Mouse (Mus musculus): ENCODE data around the gene Irf2bp2. TPM values are rescaled to one million over a fixed set of nuclear protein-coding genes. Genes with fewer than 3 reads are reported as not detected.
A peak's percentile ranks its signal among the peaks of the same experiment; 100 is the strongest.

Gene Irf2bp2
- polyA plus RNA-seq, 1 experiment from 2014 or later: 6.5 TPM

DNA sequence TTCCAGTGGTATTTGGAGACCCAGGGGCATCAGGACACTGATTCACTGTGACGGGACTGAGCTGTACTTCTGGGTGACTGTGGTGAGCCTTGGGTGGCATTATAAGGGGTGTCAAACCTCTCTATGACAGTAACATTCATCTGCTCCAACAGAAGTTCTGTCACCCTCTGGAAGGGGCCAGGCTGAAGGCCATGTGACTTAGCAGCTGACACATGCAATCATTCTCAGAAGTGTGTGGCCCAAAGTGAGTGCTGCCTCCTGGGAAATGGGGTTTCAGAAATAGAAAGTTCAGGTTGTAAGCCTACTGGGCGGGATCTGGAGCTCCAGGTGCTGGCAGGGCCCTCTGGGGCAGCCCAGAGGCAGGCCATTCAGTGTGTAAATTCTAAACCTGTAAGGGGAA is 26.1 kb downstream of the Irf2bp2 start:
- Histone ChIP-seq H3K27ac (peak overlapping the region; percentile 91), H3K36me3 (no peaks in the 10 kb centered on the region), H3K9me3 (no peaks in the 10 kb centered on the region), H3K4me3 (no peak overlapping the region), H3K27me3 (ENCODE audit: insufficient read depth, poor library complexity, severe bottlenecking) (no peaks in the 10 kb centered on the region), H3K4me1 (peaks cover 61% of the 10 kb centered on the region)
- WGBS: 58% methylated on average over 2 of the region's 2 CpGs
- DNase-seq (ENCODE audit: low spot score): no peak

DNA sequence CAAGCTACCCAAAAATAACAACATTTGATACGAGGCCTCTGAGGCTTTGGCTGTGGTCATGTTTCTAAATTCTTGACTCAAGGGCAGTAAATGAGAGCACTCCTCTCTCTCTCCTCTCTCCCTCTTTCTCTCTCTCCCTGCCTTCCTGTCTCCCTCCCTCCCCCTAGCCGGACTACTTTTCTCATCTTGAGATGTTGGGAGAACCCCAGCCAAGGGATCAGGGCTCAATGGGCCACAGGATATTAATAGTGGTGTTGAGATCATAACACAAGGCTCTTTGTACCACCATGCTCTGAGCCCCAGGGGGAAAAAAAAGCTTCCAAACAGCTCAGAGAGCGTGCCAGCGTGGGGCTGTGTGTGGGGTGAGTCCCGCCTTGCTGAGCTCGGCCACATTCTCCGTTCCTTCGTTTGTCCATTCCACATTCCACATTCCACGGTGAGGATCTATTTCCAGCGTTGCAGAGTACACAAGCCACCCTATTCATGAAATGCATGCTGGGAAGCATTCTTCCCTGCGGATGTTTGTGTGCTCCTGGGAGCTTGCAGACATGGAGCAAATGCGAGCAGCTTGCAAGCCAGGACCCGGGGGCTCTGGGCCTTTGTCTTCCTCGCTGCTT is 27.2 kb downstream of the Irf2bp2 start:
- Histone ChIP-seq H3K27me3 (ENCODE audit: insufficient read depth, poor library complexity, severe bottlenecking) (no peaks in the 10 kb centered on the region), H3K9me3 (no peaks in the 10 kb centered on the region), H3K4me1 (peaks cover 61% of the 10 kb centered on the region), H3K27ac (peak overlapping the region; percentile 91), H3K36me3 (no peaks in the 10 kb centered on the region), H3K4me3 (peak overlapping the region; percentile 33; the same call in 1 of the 2 replicates)
- 9% methylated on average over 14 of the region's 14 CpGs for WGBS
- DNase-seq (ENCODE audit: low spot score): peak; percentile 88

DNA sequence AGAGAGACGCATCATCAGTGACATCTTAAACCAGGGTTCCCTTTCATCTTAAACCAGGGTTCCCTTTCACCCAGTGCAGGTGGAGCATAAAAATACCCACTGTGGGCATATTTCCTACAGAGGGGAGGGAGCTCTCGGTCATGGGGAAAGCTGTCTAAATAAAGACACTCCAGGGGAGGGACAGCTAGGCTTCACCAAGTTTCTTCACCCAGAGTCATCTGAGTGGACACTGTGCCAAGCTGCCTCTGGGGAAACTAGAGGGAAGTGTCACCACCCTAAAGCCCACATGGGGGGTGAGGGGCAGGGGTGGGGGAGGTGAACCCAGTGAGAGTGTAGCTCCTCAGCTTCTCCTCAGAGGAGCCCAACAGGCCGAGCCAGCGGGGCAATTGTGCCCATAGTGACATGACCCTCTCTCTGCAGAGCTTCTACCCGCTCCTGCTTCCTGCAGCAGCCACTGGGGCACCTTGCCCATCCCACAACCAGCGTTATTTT is 27.8 kb downstream of the Irf2bp2 start:
- Histone ChIP-seq H3K9me3 (peaks cover 2% of the 10 kb centered on the region; the same call in 1 of the 2 replicates), H3K36me3 (no peaks in the 10 kb centered on the region), H3K4me3 (peak overlapping the region; percentile 33; the same call in 1 of the 2 replicates), H3K27ac (peak overlapping the region; percentile 91), H3K27me3 (ENCODE audit: insufficient read depth, poor library complexity, severe bottlenecking) (no peaks in the 10 kb centered on the region), H3K4me1 (peaks cover 56% of the 10 kb centered on the region)
- DNase-seq (ENCODE audit: low spot score): no peak
- WGBS: 42% methylated on average over 6 of the region's 6 CpGs

DNA sequence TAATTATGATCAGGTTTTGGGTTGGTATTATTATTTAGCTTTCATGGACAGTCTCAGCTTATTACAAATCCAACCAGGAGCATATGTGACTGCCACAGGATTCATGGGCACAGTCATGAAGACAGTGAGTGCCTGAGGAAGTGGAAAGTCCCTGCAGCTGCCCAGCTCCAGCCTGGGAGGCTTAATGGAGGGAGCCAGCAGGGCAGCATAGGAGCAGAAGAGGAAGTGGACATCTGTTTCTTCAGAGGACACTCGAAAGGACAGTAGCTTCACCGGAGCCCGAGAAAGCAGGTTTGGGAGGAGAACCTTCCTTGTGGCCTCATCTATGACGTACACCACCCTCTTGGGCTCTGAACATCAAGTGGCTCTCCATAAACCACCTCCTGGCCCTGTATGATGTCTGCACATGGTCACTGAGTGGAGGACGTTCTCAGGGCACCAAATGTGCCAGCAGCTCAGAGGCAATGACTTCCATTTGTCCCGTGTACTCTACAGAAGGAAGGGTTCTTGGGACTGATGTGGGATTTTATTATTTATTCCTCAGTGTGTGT is 28.5 kb downstream of the Irf2bp2 start:
- Histone ChIP-seq H3K9me3 (peaks cover 2% of the 10 kb centered on the region; the same call in 1 of the 2 replicates), H3K27ac (peak overlapping the region; percentile 91), H3K36me3 (no peaks in the 10 kb centered on the region), H3K27me3 (ENCODE audit: insufficient read depth, poor library complexity, severe bottlenecking) (no peaks in the 10 kb centered on the region), H3K4me3 (no peak overlapping the region), H3K4me1 (peaks cover 49% of the 10 kb centered on the region)
- DNase-seq (ENCODE audit: low spot score): no peak
- WGBS: 81% methylated on average over 6 of the region's 6 CpGs

DNA sequence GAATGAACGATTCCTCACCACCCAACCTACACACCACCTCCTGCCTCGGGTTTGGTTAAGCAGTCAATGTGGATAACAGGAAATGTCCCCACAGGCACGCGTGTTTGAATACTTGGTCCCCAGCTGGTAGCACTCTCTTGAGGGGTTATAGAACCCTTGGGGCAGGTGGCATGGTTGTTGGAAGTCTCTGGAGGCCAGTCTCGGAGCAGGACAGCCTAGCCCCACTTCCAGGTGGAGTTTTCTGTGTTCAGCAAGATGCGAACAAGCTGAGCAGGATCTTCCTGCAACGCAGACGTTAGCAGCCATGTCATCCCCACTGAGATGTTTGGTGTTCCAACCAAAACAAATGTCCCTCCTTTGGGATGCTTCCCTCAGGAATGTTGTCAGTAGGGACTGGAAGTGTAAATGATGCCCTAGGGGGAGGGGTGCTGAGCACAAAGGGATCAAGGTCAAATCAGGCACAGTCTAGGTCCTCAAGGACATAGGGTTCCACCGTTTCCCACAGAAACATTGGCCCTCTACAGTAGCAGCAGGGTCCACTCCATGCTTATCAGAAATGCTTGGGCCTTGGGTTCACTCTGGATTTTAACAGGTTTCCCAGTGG is 29.1 kb downstream of the Irf2bp2 start:
- 66% methylated on average over 9 of the region's 9 CpGs for WGBS
- Histone ChIP-seq H3K27ac (peak overlapping the region; percentile 91), H3K4me3 (no peak overlapping the region), H3K4me1 (peaks cover 45% of the 10 kb centered on the region), H3K27me3 (ENCODE audit: insufficient read depth, poor library complexity, severe bottlenecking) (no peaks in the 10 kb centered on the region), H3K9me3 (peaks cover 2% of the 10 kb centered on the region; the same call in 1 of the 2 replicates), H3K36me3 (no peaks in the 10 kb centered on the region)
- DNase-seq (ENCODE audit: low spot score): no peak

DNA sequence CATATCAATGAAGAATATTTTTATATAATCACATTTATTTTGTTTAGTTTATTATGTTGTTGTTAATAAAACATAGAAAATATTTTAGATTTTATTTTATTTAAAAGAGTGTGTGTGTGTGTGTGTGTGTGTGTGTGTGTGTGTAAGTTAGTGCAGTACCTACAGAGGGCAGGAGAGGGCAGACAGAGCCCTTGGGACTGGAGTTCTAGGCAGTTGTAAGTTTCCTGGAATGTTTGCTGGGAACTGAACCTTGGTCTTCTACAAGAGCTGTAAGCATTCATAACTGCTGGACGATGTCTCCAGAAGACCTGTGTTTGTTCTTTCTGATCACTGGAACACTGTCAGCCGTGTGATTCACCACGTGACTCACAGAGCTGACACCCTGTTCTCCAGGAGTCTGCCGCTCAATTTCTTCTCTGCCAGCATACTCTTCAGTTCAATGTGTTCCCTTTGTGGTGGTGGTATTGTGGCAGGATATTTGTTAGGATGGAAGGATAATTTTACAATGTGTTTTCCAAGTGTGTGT is 32.4 kb downstream of the Irf2bp2 start:
- H3K4me1 ChIP-seq: peaks cover 27% of the 10 kb centered on the region
- H3K27me3 ChIP-seq (ENCODE audit: insufficient read depth, poor library complexity, severe bottlenecking): no peaks in the 10 kb centered on the region
- H3K9me3 ChIP-seq: peaks cover 2% of the 10 kb centered on the region; the same call in 1 of the 2 replicates
- H3K4me3 ChIP-seq: no peak overlapping the region
- H3K27ac ChIP-seq: no peak overlapping the region
- DNase-seq (ENCODE audit: low spot score): no peak
- 88% methylated on average over 4 of the region's 4 CpGs for WGBS
- H3K36me3 ChIP-seq: no peaks in the 10 kb centered on the region

DNA sequence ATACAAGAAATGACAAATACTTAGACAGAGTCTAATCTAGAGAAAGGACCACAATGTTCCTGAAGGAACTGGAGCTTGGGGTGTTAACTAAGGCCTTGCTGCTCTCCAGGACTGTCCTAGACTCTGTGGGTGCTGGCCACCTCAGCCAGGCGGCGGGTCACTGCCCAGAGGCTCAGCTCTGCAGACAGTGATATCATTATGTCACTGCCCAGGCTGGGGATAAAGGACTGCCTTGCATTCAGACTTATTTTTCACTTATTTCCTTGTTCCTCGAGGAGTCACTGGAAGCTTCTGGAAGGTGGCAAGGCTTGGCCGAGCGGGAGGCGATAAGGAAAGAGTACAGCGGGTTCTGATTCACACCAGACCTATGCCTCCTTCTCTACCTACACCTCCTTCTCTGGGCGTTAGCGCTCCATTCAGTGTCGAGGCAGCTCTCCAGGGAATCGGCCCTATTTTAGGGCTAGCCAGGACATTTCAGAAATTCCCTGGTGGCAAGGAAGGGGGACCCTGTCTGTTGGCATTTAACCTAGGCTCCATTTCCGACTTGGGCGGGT is 35.3 kb downstream of the Irf2bp2 start:
- Histone ChIP-seq H3K27me3 (ENCODE audit: insufficient read depth, poor library complexity, severe bottlenecking) (no peaks in the 10 kb centered on the region), H3K27ac (no peak overlapping the region), H3K4me1 (0 out of 2 replicates have a peak, but pooled peaks cover 3% of the 10 kb centered on the region), H3K4me3 (no peak overlapping the region), H3K9me3 (peaks cover 2% of the 10 kb centered on the region; the same call in 1 of the 2 replicates), H3K36me3 (no peaks in the 10 kb centered on the region)
- DNase-seq (ENCODE audit: low spot score): no peak
- WGBS: 87% methylated on average over 13 of the region's 13 CpGs

DNA sequence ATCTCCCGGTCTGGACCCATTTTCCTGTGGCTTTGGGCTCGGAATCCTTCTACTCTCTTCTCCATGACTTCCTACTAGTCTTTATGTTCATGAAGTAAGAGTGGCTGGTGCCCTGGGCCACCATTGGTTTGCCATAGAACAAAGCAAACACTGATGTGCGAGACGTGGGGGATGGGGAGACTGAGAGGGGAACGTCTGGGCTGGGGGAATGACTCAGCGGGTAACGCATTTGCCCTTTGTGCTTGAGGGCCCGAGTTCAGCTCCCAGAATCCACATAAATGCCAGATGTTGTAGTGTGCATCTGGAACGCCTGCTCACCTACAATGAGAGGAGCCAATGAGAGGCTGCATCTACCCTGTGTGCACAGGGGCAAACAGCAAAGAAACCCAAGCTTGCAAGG is 36.4 kb downstream of the Irf2bp2 start:
- no peaks in the 10 kb centered on the region for H3K36me3 ChIP-seq
- H3K27ac ChIP-seq: 0 out of 2 replicates have a peak overlapping the region, but pooled peaks have one; percentile 3
- WGBS: 45% methylated on average over 9 of the region's 9 CpGs
- DNase-seq (ENCODE audit: low spot score): no peak
- peaks cover 2% of the 10 kb centered on the region; the same call in 1 of the 2 replicates for H3K9me3 ChIP-seq
- 0 out of 2 replicates have a peak, but pooled peaks cover 3% of the 10 kb centered on the region for H3K4me1 ChIP-seq
- H3K27me3 ChIP-seq (ENCODE audit: insufficient read depth, poor library complexity, severe bottlenecking): no peaks in the 10 kb centered on the region
- H3K4me3 ChIP-seq: no peak overlapping the region

DNA sequence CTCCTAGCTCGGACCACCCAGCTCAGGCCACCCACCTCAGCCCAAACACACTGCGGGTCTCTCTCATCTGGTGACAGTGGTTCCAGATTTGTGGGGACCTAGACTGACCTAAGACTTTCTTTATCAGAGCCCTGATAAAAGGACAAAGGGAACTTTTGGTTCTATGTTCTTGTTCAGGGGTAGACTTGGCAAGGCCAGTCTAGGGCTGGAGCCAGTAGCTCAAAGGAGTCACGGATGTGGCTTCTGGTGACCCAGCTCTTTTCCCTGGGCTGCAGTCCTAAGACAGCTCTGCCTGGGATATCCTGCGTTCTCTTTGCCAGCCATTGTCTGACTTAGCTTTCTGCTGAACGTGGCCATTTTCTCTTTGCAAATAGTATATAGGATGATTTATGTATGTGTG is 37.1 kb downstream of the Irf2bp2 start:
- 0 out of 2 replicates have a peak overlapping the region, but pooled peaks have one; percentile 3 for H3K27ac ChIP-seq
- WGBS: 76% methylated on average over 5 of the region's 5 CpGs
- no peaks in the 10 kb centered on the region for H3K36me3 ChIP-seq
- DNase-seq (ENCODE audit: low spot score): no peak
- peaks cover 2% of the 10 kb centered on the region; the same call in 1 of the 2 replicates for H3K9me3 ChIP-seq
- 0 out of 2 replicates have a peak, but pooled peaks cover 3% of the 10 kb centered on the region for H3K4me1 ChIP-seq
- H3K27me3 ChIP-seq (ENCODE audit: insufficient read depth, poor library complexity, severe bottlenecking): no peaks in the 10 kb centered on the region
- no peak overlapping the region for H3K4me3 ChIP-seq

DNA sequence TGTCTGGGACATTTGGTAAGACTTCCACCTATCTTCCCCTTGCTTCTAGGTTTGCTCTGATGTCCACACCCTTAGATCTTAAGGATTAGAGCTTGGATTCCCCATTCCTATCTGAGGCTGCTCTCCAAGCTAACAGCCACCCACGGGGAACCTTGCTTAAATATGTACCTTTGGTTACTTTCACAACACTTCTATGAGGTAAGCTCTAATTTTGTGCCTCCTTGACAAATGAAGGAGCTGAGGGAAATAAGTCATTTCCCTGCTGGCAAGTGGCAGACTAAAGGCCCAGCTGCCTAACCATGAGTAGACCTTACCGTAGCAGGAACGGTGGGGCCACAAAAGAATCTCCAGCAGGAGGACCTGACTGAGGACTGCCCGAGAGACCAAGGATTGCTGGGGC is 39.0 kb downstream of the Irf2bp2 start:
- 0 out of 2 replicates have a peak overlapping the region, but pooled peaks have one; percentile 13 for H3K27ac ChIP-seq
- H3K9me3 ChIP-seq: no peaks in the 10 kb centered on the region
- no peaks in the 10 kb centered on the region for H3K27me3 ChIP-seq (ENCODE audit: insufficient read depth, poor library complexity, severe bottlenecking)
- DNase-seq (ENCODE audit: low spot score): no peak
- no peaks in the 10 kb centered on the region for H3K36me3 ChIP-seq
- no peak overlapping the region for H3K4me3 ChIP-seq
- H3K4me1 ChIP-seq: peaks cover 14% of the 10 kb centered on the region
- 87% methylated on average over 4 of the region's 4 CpGs for WGBS

DNA sequence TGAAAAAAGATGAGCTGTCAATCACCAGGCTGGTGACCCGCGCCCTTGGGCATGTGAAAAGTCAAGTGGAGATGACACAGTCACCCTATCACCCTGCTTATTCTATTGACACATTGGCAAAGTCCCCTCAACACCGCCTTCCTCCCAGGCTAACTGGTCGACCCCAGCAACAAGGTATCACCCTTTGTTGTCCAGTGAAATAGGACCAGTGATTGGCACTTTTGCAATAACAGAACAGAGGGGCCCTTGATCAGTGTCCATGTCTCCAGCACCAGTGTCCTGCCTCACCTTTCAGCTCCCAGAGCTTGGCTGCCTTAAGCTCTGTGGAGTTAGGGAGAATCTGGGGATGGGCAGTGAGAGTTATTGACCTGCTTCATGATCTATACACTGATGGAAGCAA is 41.9 kb downstream of the Irf2bp2 start:
- Histone ChIP-seq H3K9me3 (no peaks in the 10 kb centered on the region), H3K27me3 (ENCODE audit: insufficient read depth, poor library complexity, severe bottlenecking) (no peaks in the 10 kb centered on the region), H3K4me3 (no peak overlapping the region), H3K4me1 (peaks cover 29% of the 10 kb centered on the region), H3K36me3 (no peaks in the 10 kb centered on the region), H3K27ac (no peak overlapping the region; the same call in 1 of the 2 replicates)
- no peak for DNase-seq (ENCODE audit: low spot score)
- 80% methylated on average over 4 of the region's 4 CpGs for WGBS

DNA sequence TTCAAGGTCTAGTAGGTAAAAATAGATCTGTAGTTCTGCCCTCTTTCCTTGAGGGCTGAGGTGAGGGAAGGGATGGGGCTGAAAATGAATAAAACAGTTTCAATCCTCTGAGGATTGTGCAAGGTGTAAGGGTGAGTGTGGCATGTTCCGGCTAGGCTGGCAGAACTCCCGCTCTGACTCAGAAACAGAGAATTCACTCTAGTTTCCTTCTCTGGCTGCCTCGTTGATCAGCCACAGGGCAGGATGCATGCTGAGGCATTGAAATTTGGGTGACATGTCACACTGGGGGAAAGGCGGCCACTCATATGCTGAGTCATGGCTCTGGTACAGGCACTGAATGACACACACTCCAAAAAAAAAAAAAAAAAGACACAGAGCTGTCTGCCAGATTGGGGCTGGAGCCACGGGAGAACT is 42.8 kb downstream of the Irf2bp2 start:
- WGBS: 64% methylated on average over 5 of the region's 5 CpGs
- no peaks in the 10 kb centered on the region for H3K27me3 ChIP-seq (ENCODE audit: insufficient read depth, poor library complexity, severe bottlenecking)
- DNase-seq (ENCODE audit: low spot score): no peak
- H3K4me3 ChIP-seq: no peak overlapping the region
- no peaks in the 10 kb centered on the region for H3K36me3 ChIP-seq
- peak overlapping the region; percentile 75 for H3K27ac ChIP-seq
- H3K4me1 ChIP-seq: peaks cover 29% of the 10 kb centered on the region
- no peaks in the 10 kb centered on the region for H3K9me3 ChIP-seq

Measured in heart, embryonic 10.5 days (tissue).